Mouse (Mus musculus) natural killer cell, adult 2 months (primary cell): ENCODE data around the gene Prc1.
A peak's percentile ranks its signal among the peaks of the same experiment; 100 is the strongest.

Source experiments
- DNase-seq, 2 experiments: peaks; one replicate each; pipeline ENCODE4 v3.0.0; 2022; ENCODE audit warnings: low spot score in 2 of 2

Prc1 gene

DNA sequence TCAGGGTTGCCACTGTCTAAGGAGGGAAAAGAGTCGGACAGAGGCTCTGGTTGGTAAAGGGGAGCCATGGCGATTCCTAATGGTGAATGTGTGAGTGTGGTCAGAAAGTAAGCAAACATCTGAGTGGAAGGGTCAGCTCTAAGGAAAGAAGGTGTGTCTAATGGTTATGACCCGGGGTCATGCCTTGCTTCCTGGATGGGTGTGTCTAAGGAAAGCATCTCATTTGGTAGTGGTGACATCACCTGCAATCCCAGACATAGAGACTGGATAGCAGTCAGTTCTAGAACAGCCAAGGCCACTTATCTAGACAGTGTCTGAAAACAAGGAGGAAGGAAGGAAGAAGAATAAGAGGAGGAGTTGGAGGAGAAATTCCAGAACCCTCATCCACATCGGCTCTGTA is 40.6 kb downstream of the Prc1 start:
- no peak for DNase-seq

DNA sequence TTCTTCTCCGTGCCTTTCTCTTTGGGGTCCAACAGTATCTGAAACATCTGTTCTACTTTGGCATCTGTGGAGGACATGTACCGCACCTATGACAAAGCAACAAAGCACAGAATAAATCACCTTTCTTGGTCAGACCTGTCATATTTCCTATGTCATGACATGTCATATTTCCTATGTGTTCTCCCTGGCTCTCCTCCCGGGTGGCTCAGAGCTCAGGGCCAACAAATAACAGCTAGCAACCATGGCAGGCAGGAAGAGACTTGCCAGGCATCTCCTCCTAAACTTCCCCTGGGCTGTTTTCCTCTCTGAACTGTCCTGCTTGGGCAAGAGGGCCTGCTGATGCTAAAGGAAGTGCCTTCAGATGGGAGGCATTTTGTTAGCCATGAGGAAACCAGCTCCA is 42.7 kb downstream of the Prc1 start:
- DNase-seq: no peak

- DNase-seq: peak; percentile 13 to 33
These were observed 45.1 kb downstream of the Prc1 start for GRCm38 (mm10) chr7:80339371-80339770.

- DNase-seq: peak; percentile 96 to 97
These were observed 45.8 kb downstream of the Prc1 start for GRCm38 (mm10) chr7:80339793-80340628.

DNA sequence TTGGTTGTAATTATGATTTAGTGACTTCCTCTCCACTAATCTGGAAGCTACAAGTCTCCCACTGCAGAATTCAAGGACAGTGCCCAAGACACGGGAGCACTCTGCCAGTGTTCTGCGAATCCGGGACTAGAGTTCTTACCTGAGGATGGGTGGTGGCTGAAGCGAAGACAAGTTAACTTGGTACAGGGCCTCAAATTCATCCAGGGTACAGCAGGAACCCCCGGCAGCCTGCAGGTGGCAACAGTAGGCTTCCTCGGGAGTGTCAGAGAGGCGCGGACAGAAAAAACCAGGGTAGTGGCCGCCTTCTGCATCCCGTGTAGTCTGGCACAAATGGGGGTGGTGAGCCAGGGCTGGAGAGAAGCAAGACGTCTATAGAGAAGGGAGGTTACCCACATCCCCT is 46.5 kb downstream of the Prc1 start, which contains the start of gene Unc45a:
TSS of gene Unc45a (minus strand) at position 213 of the 400 bp plus-strand sequence.
- peak; percentile 61 to 76 for DNase-seq

DNA sequence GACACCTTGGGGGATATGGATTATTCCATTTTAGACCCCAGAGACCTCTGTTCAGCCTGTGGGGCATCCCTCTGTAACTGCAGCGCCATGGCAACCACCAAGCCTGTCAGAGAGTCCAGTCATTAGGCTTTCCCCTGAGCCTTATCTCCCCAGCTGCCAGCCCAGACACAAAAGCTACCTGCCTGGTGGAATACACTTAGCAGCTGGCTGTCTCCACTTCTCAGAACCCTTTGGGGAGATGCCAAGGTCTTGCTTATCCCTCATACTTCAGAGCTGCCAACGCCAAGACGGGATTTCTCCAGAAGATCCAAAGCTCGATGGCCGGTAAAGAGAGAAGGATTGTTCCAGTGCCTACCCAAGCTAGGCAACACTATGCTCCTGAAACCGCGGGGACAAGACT is 47.5 kb downstream of the Prc1 start:
- no peak for DNase-seq

- DNase-seq: peak; percentile 89 to 94
These were observed 48.6 kb downstream of the Prc1 start, which contains the start of gene Hddc3 for GRCm38 (mm10) chr7:80342858-80343257. TSS of gene Hddc3 (plus strand) at chr7:80343104.

- no peak for DNase-seq
These were observed 49.2 kb downstream of the Prc1 start for GRCm38 (mm10) chr7:80343270-80344018.

GRCm38 (mm10) chr7:80346173-80346572 is 51.9 kb downstream of the Prc1 start:
- no peak for DNase-seq

- DNase-seq: no peak
These were observed 52.6 kb downstream of the Prc1 start for GRCm38 (mm10) chr7:80346830-80347229.

- no peak for DNase-seq
These were observed 53.7 kb downstream of the Prc1 start for GRCm38 (mm10) chr7:80347670-80348586.

DNA sequence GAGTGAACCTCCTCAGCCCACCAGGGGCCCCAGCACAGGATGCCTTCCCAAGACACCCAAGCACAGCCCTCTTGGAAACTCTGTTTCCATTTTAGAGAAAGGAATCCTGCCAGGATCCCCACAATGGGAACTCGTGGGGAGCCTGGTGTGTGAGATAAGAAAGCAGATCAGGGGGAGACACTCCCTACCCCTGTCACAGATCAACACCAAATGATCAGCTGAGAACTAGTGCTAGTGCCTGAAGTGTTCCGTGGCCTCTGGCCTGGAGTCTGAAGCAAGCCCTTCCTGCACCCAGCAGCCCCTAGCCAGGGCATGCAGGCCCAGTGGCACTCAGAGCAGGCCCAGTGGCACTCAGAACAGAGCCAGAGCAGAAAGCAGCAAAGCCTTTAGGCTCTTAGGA is 56.6 kb downstream of the Prc1 start:
- no peak for DNase-seq

DNA sequence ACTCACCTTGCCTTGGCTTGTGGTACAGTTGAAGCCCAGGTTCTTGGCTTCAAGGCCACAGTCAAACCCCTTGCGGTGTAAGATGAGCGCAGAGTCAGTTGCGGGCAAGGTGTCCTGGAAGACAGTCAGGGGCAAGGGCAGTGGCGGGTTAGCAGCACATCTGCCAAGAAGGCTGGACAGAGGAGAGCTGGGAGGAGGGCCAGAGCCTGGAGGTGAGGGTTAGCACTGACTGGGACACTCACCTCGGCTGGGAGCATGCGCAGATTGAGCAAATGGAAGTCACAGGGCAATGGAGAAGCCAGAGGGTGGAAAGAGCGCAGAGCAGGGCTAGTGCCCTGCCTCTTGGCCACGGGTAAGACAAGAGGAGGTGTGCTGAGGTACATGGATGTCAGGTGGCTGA is 58.7 kb downstream of the Prc1 start:
- no peak for DNase-seq

DNA sequence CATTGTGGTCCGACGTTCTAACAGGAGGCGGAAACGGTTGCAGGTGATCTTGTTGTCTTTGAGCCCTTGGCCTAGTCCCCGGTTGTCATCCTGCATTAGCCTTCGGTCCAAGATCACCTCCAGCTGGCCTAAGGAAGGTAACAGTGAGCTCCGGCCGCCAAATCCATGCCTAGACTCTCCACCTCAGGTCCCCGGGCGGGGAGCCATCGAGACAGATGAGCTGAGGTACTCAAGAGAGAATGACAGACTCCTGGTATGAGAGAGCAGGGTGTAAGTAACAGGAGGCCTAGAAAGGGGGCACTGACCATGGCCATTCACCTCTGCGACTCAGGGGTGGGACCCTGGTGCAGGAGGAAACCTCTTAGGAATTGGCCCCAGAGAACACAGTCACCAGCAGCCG is 62.1 kb downstream of the Prc1 start:
- DNase-seq: no peak

GRCm38 (mm10) chr7:80357156-80357555 is 62.9 kb downstream of the Prc1 start:
- no peak for DNase-seq

DNA sequence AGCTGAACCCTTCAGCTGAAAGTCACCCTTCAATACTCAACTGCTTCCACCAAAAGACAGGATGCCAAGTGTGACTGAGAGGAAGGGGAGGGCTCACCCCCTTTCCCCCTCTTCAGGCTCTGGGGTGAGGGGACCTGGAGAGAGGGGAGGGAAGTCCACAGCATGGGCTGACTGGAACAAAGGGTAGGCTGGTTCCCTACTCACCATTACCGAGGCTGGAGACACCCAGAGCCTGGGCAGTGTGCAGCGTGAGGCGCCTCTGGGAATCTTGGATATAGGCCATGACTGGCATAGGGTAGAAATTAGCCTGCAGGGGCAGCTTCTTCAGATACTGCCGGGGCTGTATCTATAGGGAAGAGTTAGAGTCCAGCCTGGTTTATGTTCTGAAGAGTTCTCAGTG is 63.8 kb downstream of the Prc1 start:
- no peak for DNase-seq

- no peak for DNase-seq
These were observed 66.2 kb downstream of the Prc1 start for GRCm38 (mm10) chr7:80360435-80360834.

- no peak for DNase-seq
These were observed 71.5 kb downstream of the Prc1 start for GRCm38 (mm10) chr7:80365759-80366158.
